23 mouse cellular contexts compared by ENCODE assay signal in the genomic region with DNA sequence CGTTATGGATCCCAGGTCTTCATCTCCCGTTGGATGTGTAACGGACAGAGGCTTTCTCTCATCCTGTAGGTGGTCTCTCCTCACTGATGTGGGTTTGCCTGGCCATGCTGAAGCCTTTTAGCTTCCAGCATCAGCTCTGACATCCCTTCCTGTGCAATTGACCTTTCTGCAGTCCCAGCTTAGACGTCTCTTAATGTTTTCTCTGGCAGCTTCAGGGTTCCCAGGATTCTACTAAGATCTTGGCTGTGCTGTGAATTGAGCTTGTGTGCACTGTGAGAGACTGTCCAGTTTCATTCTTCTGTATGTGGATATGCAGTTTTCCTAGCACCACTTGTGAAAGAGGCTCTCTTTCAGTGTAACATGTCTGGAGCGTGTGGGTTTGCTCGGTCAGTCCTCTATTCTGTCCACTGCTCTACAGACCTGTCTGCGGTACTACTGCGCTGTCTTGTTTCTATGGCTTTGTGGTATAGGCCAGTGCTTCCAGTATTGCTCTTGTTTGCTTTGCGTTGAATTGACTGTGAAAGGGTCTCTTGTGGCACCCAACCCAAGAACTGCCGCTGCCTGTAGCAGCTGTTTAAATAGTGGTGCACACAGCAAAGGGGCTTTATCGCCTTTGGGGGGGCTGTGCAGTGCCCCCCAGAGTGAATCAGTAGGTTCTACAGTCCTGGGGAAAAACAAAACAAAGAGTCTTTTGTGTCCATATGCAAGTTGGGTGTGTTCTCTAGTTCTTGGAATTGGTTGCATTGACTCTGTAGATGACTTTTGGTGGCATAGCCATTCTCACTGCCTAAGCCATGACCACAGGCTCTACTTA. TPM values are rescaled to one million over a fixed set of nuclear protein-coding genes. Genes with fewer than 3 reads are reported as not detected.
DNase-seq lines count a peak whose midpoint lies in the region; ATAC-seq and TF ChIP-seq lines count a peak whose summit lies in the region.
"Had no signal": no experiment of that assay in that cellular context is flagged by ENCODE, and none has a peak within 500 bp of the region (broad histone marks: within the 10 kb centered on the region; RNA-seq: fewer than 3 reads in every experiment).

No protein-coding gene starts in this region.

- H3K9me3 ChIP-seq in hindbrain, embryonic 12.5 days (replicated peaks): no peaks in the 10 kb centered on the region
- no peaks in the 10 kb centered on the region for H3K9me3 ChIP-seq in hindbrain, embryonic 11.5 days (ENCODE audit: control insufficient read depth, low read length)
- H3K9me3 ChIP-seq in midbrain, embryonic 11.5 days (ENCODE audit: control insufficient read depth, low read length): peaks cover 3% of the 10 kb centered on the region; the same call in 1 of the 2 replicates
- H3K9me3 ChIP-seq in midbrain, embryonic 16.5 days (replicated peaks; ENCODE audit: control insufficient read depth, low read length, poor library complexity, severe bottlenecking): peaks cover 3% of the 10 kb centered on the region
- no peaks in the 10 kb centered on the region for H3K9me3 ChIP-seq in hindbrain, postnatal 0 days (ENCODE audit: low read length)
- H3K9me3 ChIP-seq in stomach, postnatal 0 days (ENCODE audit: control insufficient read depth, low read length): no peaks in the 10 kb centered on the region
- H3K9me3 ChIP-seq: embryonic facial prominence, embryonic 13.5 days; heart, embryonic 15.5 days; hindbrain, embryonic 15.5 days; kidney, embryonic 15.5 days; midbrain, embryonic 15.5 days had no signal

- DNase-seq in hindbrain, embryonic 11.5 days (ENCODE audit: low spot score): no peak
- peak; percentile 82 for DNase-seq in midbrain, embryonic 11.5 days (ENCODE audit: low spot score, missing footprints)
- DNase-seq in hindbrain, postnatal 0 days (ENCODE audit: low spot score): peak; percentile 12
- DNase-seq in stomach, postnatal 0 days (ENCODE audit: low spot score): peak; percentile 36
- no peak for DNase-seq in left cerebral cortex, adult 2 months (ENCODE audit: extremely low spot score in 1 of 2, low spot score in 2 of 2)
- DNase-seq: cerebellum, adult 8-10 months; gastrocnemius, postnatal 14 days; lung, adult 18-20 months; retina, postnatal 1 day; right cerebral cortex, postnatal 4 days; thymus, postnatal 4 days had no signal

- intact Hi-C loops in left cerebral cortex, adult 2 months (cut with DNase I): no loop called here

- no peaks in the 10 kb centered on the region for H3K27me3 ChIP-seq in hindbrain, embryonic 12.5 days
- no peaks in the 10 kb centered on the region for H3K27me3 ChIP-seq in hindbrain, embryonic 11.5 days (ENCODE audit: control insufficient read depth, insufficient read depth, low read length)
- H3K27me3 ChIP-seq in midbrain, embryonic 11.5 days (ENCODE audit: control insufficient read depth, insufficient read depth, low read length): no peaks in the 10 kb centered on the region
- no peaks in the 10 kb centered on the region for H3K27me3 ChIP-seq in midbrain, embryonic 16.5 days (ENCODE audit: control insufficient read depth, insufficient read depth, low read depth, low read length)
- no peaks in the 10 kb centered on the region for H3K27me3 ChIP-seq in hindbrain, postnatal 0 days (ENCODE audit: insufficient read depth, low read length)
- no peaks in the 10 kb centered on the region for H3K27me3 ChIP-seq in stomach, postnatal 0 days (ENCODE audit: control insufficient read depth, insufficient read depth, low read length)
- H3K27me3 ChIP-seq: CH12.LX; embryonic facial prominence, embryonic 13.5 days; heart, embryonic 15.5 days; hindbrain, embryonic 15.5 days; kidney, embryonic 15.5 days; midbrain, embryonic 15.5 days had no signal

- no peak overlapping the region for H3K4me2 ChIP-seq in hindbrain, embryonic 12.5 days (replicated peaks)
- no peak overlapping the region for H3K4me2 ChIP-seq in hindbrain, embryonic 11.5 days (replicated peaks; ENCODE audit: low read depth, low read length)
- no peak overlapping the region for H3K4me2 ChIP-seq in midbrain, embryonic 11.5 days
- no peak overlapping the region for H3K4me2 ChIP-seq in midbrain, embryonic 16.5 days (ENCODE audit: low read length)
- H3K4me2 ChIP-seq in hindbrain, postnatal 0 days (ENCODE audit: low read depth, low read length): no peak overlapping the region
- no peak overlapping the region for H3K4me2 ChIP-seq in stomach, postnatal 0 days (replicated peaks; ENCODE audit: low read depth)
- H3K4me2 ChIP-seq: embryonic facial prominence, embryonic 13.5 days; heart, embryonic 15.5 days; hindbrain, embryonic 15.5 days; kidney, embryonic 15.5 days; liver, embryonic 11.5 days; midbrain, embryonic 15.5 days had no signal

- H3K27ac ChIP-seq in hindbrain, embryonic 12.5 days: 0 out of 2 replicates have a peak overlapping the region, but pooled peaks have one; percentile 30
- no peak overlapping the region for H3K27ac ChIP-seq in hindbrain, embryonic 11.5 days (ENCODE audit: low read depth, low read length)
- no peak overlapping the region for H3K27ac ChIP-seq in midbrain, embryonic 11.5 days (ENCODE audit: low read depth, low read length)
- H3K27ac ChIP-seq in midbrain, embryonic 16.5 days (ENCODE audit: low read length): no peak overlapping the region
- H3K27ac ChIP-seq in hindbrain, postnatal 0 days: peak overlapping the region; percentile 45; the same call in 1 of the 2 replicates
- H3K27ac ChIP-seq in stomach, postnatal 0 days (replicated peaks): peak overlapping the region; percentile 50; the same call in 1 of the 2 replicates
- H3K27ac ChIP-seq in left cerebral cortex, adult 2 months: no peak overlapping the region
- H3K27ac ChIP-seq: embryonic facial prominence, embryonic 13.5 days; heart, embryonic 15.5 days; hindbrain, embryonic 15.5 days; kidney, embryonic 15.5 days; macrophage; midbrain, embryonic 15.5 days had no signal

- TF ChIP-seq CTCF in hindbrain, postnatal 0 days (IDR thresholded peaks at IDR 0.05; ENCODE audit: low read depth): no peak
- no peak for TF ChIP-seq CTCF in stomach, postnatal 0 days (IDR thresholded peaks at IDR 0.05; ENCODE audit: low read depth)
- no peak for TF ChIP-seq CTCF in left cerebral cortex, adult 2 months (IDR thresholded peaks at IDR 0.05)

- no peak for TF ChIP-seq EP300 in stomach, postnatal 0 days (optimal IDR thresholded peaks at IDR 0.05)

- H3K4me3 ChIP-seq in hindbrain, embryonic 12.5 days: no peak overlapping the region
- H3K4me3 ChIP-seq in hindbrain, embryonic 11.5 days (ENCODE audit: low read depth, low read length): no peak overlapping the region
- no peak overlapping the region for H3K4me3 ChIP-seq in midbrain, embryonic 11.5 days (ENCODE audit: low read depth, low read length)
- H3K4me3 ChIP-seq in midbrain, embryonic 16.5 days (ENCODE audit: low read depth, low read length): no peak overlapping the region
- H3K4me3 ChIP-seq in hindbrain, postnatal 0 days (ENCODE audit: low read length): no peak overlapping the region
- no peak overlapping the region for H3K4me3 ChIP-seq in stomach, postnatal 0 days (ENCODE audit: low read depth, low read length)
- no peak overlapping the region for H3K4me3 ChIP-seq in left cerebral cortex, adult 2 months
- H3K4me3 ChIP-seq: embryonic facial prominence, embryonic 13.5 days; heart, embryonic 15.5 days; hindbrain, embryonic 15.5 days; kidney, embryonic 15.5 days; midbrain, embryonic 15.5 days had no signal

- H3K9ac ChIP-seq in hindbrain, embryonic 12.5 days: no peak overlapping the region
- no peak overlapping the region for H3K9ac ChIP-seq in hindbrain, embryonic 11.5 days (ENCODE audit: low read depth, low read length)
- no peak overlapping the region for H3K9ac ChIP-seq in midbrain, embryonic 11.5 days (ENCODE audit: low read length)
- no peak overlapping the region for H3K9ac ChIP-seq in midbrain, embryonic 16.5 days (ENCODE audit: low read depth, low read length)
- H3K9ac ChIP-seq in hindbrain, postnatal 0 days (replicated peaks; ENCODE audit: low read length): no peak overlapping the region
- no peak overlapping the region for H3K9ac ChIP-seq in stomach, postnatal 0 days (ENCODE audit: low read length)
- H3K9ac ChIP-seq: embryonic facial prominence, embryonic 13.5 days; heart, embryonic 15.5 days; hindbrain, embryonic 15.5 days; kidney, embryonic 15.5 days; midbrain, embryonic 15.5 days had no signal

- peaks cover 13% of the 10 kb centered on the region for H3K36me3 ChIP-seq in hindbrain, embryonic 12.5 days
- H3K36me3 ChIP-seq in hindbrain, embryonic 11.5 days (ENCODE audit: control insufficient read depth, insufficient read depth, low read length): peaks cover 6% of the 10 kb centered on the region
- peaks cover 9% of the 10 kb centered on the region; the same call in 1 of the 2 replicates for H3K36me3 ChIP-seq in midbrain, embryonic 11.5 days (ENCODE audit: control insufficient read depth, insufficient read depth, low read length)
- peaks cover 7% of the 10 kb centered on the region for H3K36me3 ChIP-seq in midbrain, embryonic 16.5 days (ENCODE audit: control insufficient read depth, insufficient read depth, low read length)
- peaks cover 7% of the 10 kb centered on the region; the same call in 1 of the 2 replicates for H3K36me3 ChIP-seq in hindbrain, postnatal 0 days (ENCODE audit: insufficient read depth, low read length)
- H3K36me3 ChIP-seq in stomach, postnatal 0 days (ENCODE audit: control insufficient read depth, insufficient read depth, low read length): peaks cover 6% of the 10 kb centered on the region; the same call in 1 of the 2 replicates

- H3K4me1 ChIP-seq in hindbrain, embryonic 12.5 days: peaks cover 23% of the 10 kb centered on the region
- 0 out of 2 replicates have a peak, but pooled peaks cover 2% of the 10 kb centered on the region for H3K4me1 ChIP-seq in hindbrain, embryonic 11.5 days (replicated peaks; ENCODE audit: control insufficient read depth, insufficient read depth, low read length)
- H3K4me1 ChIP-seq in midbrain, embryonic 11.5 days (ENCODE audit: control insufficient read depth, insufficient read depth, low read length): peaks cover 6% of the 10 kb centered on the region
- peaks cover 12% of the 10 kb centered on the region for H3K4me1 ChIP-seq in midbrain, embryonic 16.5 days (ENCODE audit: control insufficient read depth, insufficient read depth, low read length)
- H3K4me1 ChIP-seq in hindbrain, postnatal 0 days (ENCODE audit: insufficient read depth, low read length): peaks cover 11% of the 10 kb centered on the region; the same call in 1 of the 2 replicates
- H3K4me1 ChIP-seq in stomach, postnatal 0 days (replicated peaks; ENCODE audit: control insufficient read depth, insufficient read depth): 0 out of 2 replicates have a peak, but pooled peaks cover 1% of the 10 kb centered on the region

- ATAC-seq in hindbrain, embryonic 12.5 days (ENCODE audit: low FRiP score): no peak
- no peak for ATAC-seq in hindbrain, embryonic 11.5 days (ENCODE audit: low FRiP score)
- peak; percentile 39; the same call in 1 of the 2 replicates for ATAC-seq in midbrain, embryonic 11.5 days (ENCODE audit: low FRiP score)
- ATAC-seq in midbrain, embryonic 16.5 days: no peak
- no peak for ATAC-seq in hindbrain, postnatal 0 days
- ATAC-seq in stomach, postnatal 0 days (ENCODE audit: low FRiP score, low TSS enrichment): peak; percentile 46
- ATAC-seq: forebrain, embryonic 14.5 days; intestine, postnatal 0 days; midbrain, embryonic 15.5 days had no signal

- 80% methylated on average over 11 of the region's 11 CpGs for WGBS in hindbrain, embryonic 12.5 days
- 80% methylated on average over 11 of the region's 11 CpGs for WGBS in hindbrain, embryonic 11.5 days
- WGBS in midbrain, embryonic 11.5 days: 83% methylated on average over 11 of the region's 11 CpGs
- WGBS in midbrain, embryonic 16.5 days: 81% methylated on average over 11 of the region's 11 CpGs
- 77% methylated on average over 11 of the region's 11 CpGs for WGBS in hindbrain, postnatal 0 days
- 72% methylated on average over 11 of the region's 11 CpGs for WGBS in stomach, postnatal 0 days

RNA-seq across cellular contexts. Expression of gene Zbed3, which starts 8.9 kb away (rescaled TPM):
- polyA plus RNA-seq in hindbrain, embryonic 12.5 days (2016; fragmentation: Nextera tagmentation; extraction: Ambion mirVana): 67.7 and 74.5 TPM in 2 replicates
- polyA plus RNA-seq in hindbrain, embryonic 11.5 days (2014; fragmentation: Nextera tagmentation; extraction: Ambion mirVana): 50.8 and 53.8 TPM in 2 replicates
- 45.7 and 48.5 TPM in 2 replicates for polyA plus RNA-seq in midbrain, embryonic 11.5 days (2014; fragmentation: Nextera tagmentation; extraction: Ambion mirVana)
- polyA plus RNA-seq in midbrain, embryonic 16.5 days (2015; fragmentation: Nextera tagmentation; extraction: Ambion mirVana): 30.2 and 35.5 TPM in 2 replicates
- total RNA-seq in hindbrain, postnatal 0 days (2014; rRNA removed): 20.5 and 24.1 TPM in 2 replicates
- polyA plus RNA-seq in hindbrain, postnatal 0 days (2015; fragmentation: Nextera tagmentation; extraction: Ambion mirVana): 34.3 and 38.2 TPM in 2 replicates
- polyA plus RNA-seq in stomach, postnatal 0 days (2015; fragmentation: Nextera tagmentation; extraction: Ambion mirVana): 24.9 and 25.4 TPM in 2 replicates
- total RNA-seq in left cerebral cortex, adult 2 months (2021): 10 to 100 TPM; 12.7 to 16.0 TPM

RNA-seq across cellular contexts. Expression of gene Aggf1, which starts 42.9 kb away (rescaled TPM):
- 51.3 and 52.8 TPM in 2 replicates for polyA plus RNA-seq in hindbrain, embryonic 12.5 days (2016; fragmentation: Nextera tagmentation; extraction: Ambion mirVana)
- 47.7 and 54.4 TPM in 2 replicates for polyA plus RNA-seq in hindbrain, embryonic 11.5 days (2014; fragmentation: Nextera tagmentation; extraction: Ambion mirVana)
- polyA plus RNA-seq in midbrain, embryonic 11.5 days (2014; fragmentation: Nextera tagmentation; extraction: Ambion mirVana): 55.1 and 56.5 TPM in 2 replicates
- polyA plus RNA-seq in midbrain, embryonic 16.5 days (2015; fragmentation: Nextera tagmentation; extraction: Ambion mirVana): 35.0 and 37.7 TPM in 2 replicates
- 23.7 and 28.4 TPM in 2 replicates for total RNA-seq in hindbrain, postnatal 0 days (2014; rRNA removed)
- 29.1 and 30.4 TPM in 2 replicates for polyA plus RNA-seq in hindbrain, postnatal 0 days (2015; fragmentation: Nextera tagmentation; extraction: Ambion mirVana)
- polyA plus RNA-seq in stomach, postnatal 0 days (2015; fragmentation: Nextera tagmentation; extraction: Ambion mirVana): 17.6 and 18.5 TPM in 2 replicates
- total RNA-seq in left cerebral cortex, adult 2 months (2021): 10 to 100 TPM; 50.9 to 51.1 TPM

Comparison
In these comparisons a context has a peak if more than half of its experiments do, and no peak if none do; other contexts are left out.
1. ATAC-seq: peak in midbrain, embryonic 11.5 days (single experiment) and stomach, postnatal 0 days (single experiment); none in hindbrain, embryonic 12.5 days (single experiment), hindbrain, embryonic 11.5 days (single experiment), midbrain, embryonic 16.5 days (single experiment) and hindbrain, postnatal 0 days (single experiment).
2. H3K27ac ChIP-seq: peak in hindbrain, embryonic 12.5 days (single experiment), hindbrain, postnatal 0 days (single experiment) and stomach, postnatal 0 days (single experiment); none in hindbrain, embryonic 11.5 days (single experiment), midbrain, embryonic 11.5 days (single experiment), midbrain, embryonic 16.5 days (single experiment) and left cerebral cortex, adult 2 months (single experiment).
3. DNase-seq: peak in midbrain, embryonic 11.5 days (single experiment), hindbrain, postnatal 0 days (single experiment) and stomach, postnatal 0 days (single experiment); none in hindbrain, embryonic 11.5 days (single experiment) and left cerebral cortex, adult 2 months (0 of 2).